Mouse (Mus musculus) embryonic facial prominence, embryonic 14.5 days (tissue): ENCODE results near the gene Olfr16. TPM values are rescaled to one million over a fixed set of nuclear protein-coding genes. Genes with fewer than 3 reads are reported as not detected.

ENCODE experiments used
- ATAC-seq: fragments of 200-750 bp; cut with Nextera tagmentation; 2 replicates; pipeline ENCODE4 v1.8.0; 2017; ENCODE audit warnings: low read depth, moderate number of reproducible peaks, moderate TSS enrichment
- DNase-seq: peaks from one replicate; pipeline ENCODE4 v3.0.0-alpha.2; 2015; ENCODE audit warnings: low spot score
- H3K27ac ChIP-seq: fragments of 300-500 bp; sonication (generic); replicated peaks from 2 replicates; pipeline ENCODE4 v1.5.1; 2014; ENCODE audit warnings: low read depth, mild to moderate bottlenecking, low read length, moderate library complexity
- H3K27me3 ChIP-seq: fragments of 300-500 bp; sonication (generic); replicated peaks from 2 replicates; pipeline ENCODE4 v1.6.1; 2014; ENCODE audit warnings: low read length; ENCODE audit not compliant: control insufficient read depth, insufficient read depth
- H3K36me3 ChIP-seq: fragments of 300-500 bp; sonication (generic); 2 replicates; pipeline ENCODE4 v1.6.1; 2014; ENCODE audit warnings: low read length, mixed read lengths; ENCODE audit not compliant: control insufficient read depth, insufficient read depth
- H3K4me1 ChIP-seq: fragments of 300-500 bp; sonication (generic); 2 replicates; pipeline ENCODE4 v1.6.1; 2014; ENCODE audit warnings: antibody characterized with exemption, low read length; ENCODE audit not compliant: control insufficient read depth, insufficient read depth
- H3K4me2 ChIP-seq: fragments of 300-500 bp; sonication (generic); 2 replicates; pipeline ENCODE4 v1.6.1; 2014; ENCODE audit warnings: low read depth, mild to moderate bottlenecking, low read length, moderate library complexity, mixed read lengths
- H3K4me3 ChIP-seq: fragments of 300-500 bp; sonication (generic); 2 replicates; pipeline ENCODE4 v1.5.1; 2014; ENCODE audit warnings: low read depth, mild to moderate bottlenecking, low read length
- H3K9ac ChIP-seq: fragments of 300-500 bp; sonication (generic); 2 replicates; pipeline ENCODE4 v1.6.1; 2014; ENCODE audit warnings: low read depth, mild to moderate bottlenecking, low read length, moderate library complexity, mixed read lengths
- H3K9me3 ChIP-seq: fragments of 300-500 bp; sonication (generic); 2 replicates; pipeline ENCODE4 v1.6.1; 2016; ENCODE audit warnings: low read length; ENCODE audit not compliant: control insufficient read depth
- WGBS: fragments of 180-500 bp; shearing (Covaris S2); extraction: QIAGEN DNeasy Blood & Tissue Kit; methylation state at CpG from one replicate; pipeline ENCODE4 v1.1.7; 2014; 5-methylcytosine and 5-hydroxymethylcytosine counted together
- polyA plus RNA-seq: library from polyadenylated mRNA; unstranded; fragments of >200 nt; fragmentation: Nextera tagmentation; extraction: Ambion mirVana; gene quantifications from 2 replicates; pipeline ENCODE4 v1.2.1, GENCODE M21; 2014

Gene Olfr16
- polyA plus RNA-seq: not detected in 2 replicates

- ATAC-seq (no peak), DNase-seq (no peak)
- Histone ChIP-seq H3K4me2 (no peak within 1 kb of the TSS), H3K27ac (no peak within 1 kb of the TSS), H3K27me3 (no peaks in the 10 kb centered on the region), H3K9me3 (no peaks in the 10 kb centered on the region), H3K4me1 (no peaks in the 10 kb centered on the region), H3K36me3 (no peaks in the 10 kb centered on the region), H3K9ac (no peak within 1 kb of the TSS), H3K4me3 (no peak within 1 kb of the TSS)
- 30% methylated on average over 1 of the region's 1 CpGs for WGBS
Observed at GRCm38 (mm10) chr1:172950160-172950559, at the start of gene Olfr16. Olfr16 (plus strand) TSS chr1:172950409.

GRCm38 (mm10) chr1:172903313-172903712, 46.9 kb upstream of the Olfr16 start:
- DNase-seq (no peak), ATAC-seq (no peak)
- no peaks in the 10 kb centered on the region for H3K4me1 ChIP-seq
- no peak overlapping the region for H3K4me2 ChIP-seq
- no peak overlapping the region for H3K27ac ChIP-seq
- H3K9ac ChIP-seq: no peak overlapping the region
- no peaks in the 10 kb centered on the region for H3K27me3 ChIP-seq
- H3K9me3 ChIP-seq: no peaks in the 10 kb centered on the region
- H3K36me3 ChIP-seq: no peaks in the 10 kb centered on the region
- H3K4me3 ChIP-seq: no peak overlapping the region

- H3K9ac ChIP-seq: no peak overlapping the region
- H3K4me1 ChIP-seq: no peaks in the 10 kb centered on the region
- H3K4me2 ChIP-seq: no peak overlapping the region
- ATAC-seq (no peak), DNase-seq (no peak)
- no peak overlapping the region for H3K27ac ChIP-seq
- 66% methylated on average over 1 of the region's 1 CpGs for WGBS
- H3K9me3 ChIP-seq: no peaks in the 10 kb centered on the region
- no peak overlapping the region for H3K4me3 ChIP-seq
- no peaks in the 10 kb centered on the region for H3K36me3 ChIP-seq
- H3K27me3 ChIP-seq: no peaks in the 10 kb centered on the region
Observed at GRCm38 (mm10) chr1:172917115-172917514, 33.1 kb upstream of the Olfr16 start.

GRCm38 (mm10) chr1:172918450-172918849, 31.8 kb upstream of the Olfr16 start:
- 78% methylated on average over 2 of the region's 2 CpGs for WGBS
- H3K27ac ChIP-seq: no peak overlapping the region
- H3K4me3 ChIP-seq: no peak overlapping the region
- H3K27me3 ChIP-seq: no peaks in the 10 kb centered on the region
- H3K9me3 ChIP-seq: no peaks in the 10 kb centered on the region
- no peak for ATAC-seq
- H3K9ac ChIP-seq: no peak overlapping the region
- H3K4me1 ChIP-seq: no peaks in the 10 kb centered on the region
- no peaks in the 10 kb centered on the region for H3K36me3 ChIP-seq
- no peak overlapping the region for H3K4me2 ChIP-seq
- DNase-seq: no peak

GRCm38 (mm10) chr1:172932197-172932596, 18.0 kb upstream of the Olfr16 start:
- H3K9ac ChIP-seq: no peak overlapping the region
- H3K36me3 ChIP-seq: no peaks in the 10 kb centered on the region
- 93% methylated on average over 2 of the region's 2 CpGs for WGBS
- H3K27ac ChIP-seq: no peak overlapping the region
- no peaks in the 10 kb centered on the region for H3K4me1 ChIP-seq
- no peak overlapping the region for H3K4me3 ChIP-seq
- H3K9me3 ChIP-seq: no peaks in the 10 kb centered on the region
- DNase-seq (no peak), ATAC-seq (no peak)
- H3K27me3 ChIP-seq: no peaks in the 10 kb centered on the region
- no peak overlapping the region for H3K4me2 ChIP-seq

- no peak for DNase-seq
- no peak overlapping the region for H3K27ac ChIP-seq
- H3K4me1 ChIP-seq: no peaks in the 10 kb centered on the region
- ATAC-seq: no peak
- no peaks in the 10 kb centered on the region for H3K9me3 ChIP-seq
- no peaks in the 10 kb centered on the region for H3K27me3 ChIP-seq
- H3K9ac ChIP-seq: no peak overlapping the region
- H3K4me3 ChIP-seq: no peak overlapping the region
- no peaks in the 10 kb centered on the region for H3K36me3 ChIP-seq
- 85% methylated on average over 2 of the region's 2 CpGs for WGBS
- no peak overlapping the region for H3K4me2 ChIP-seq
Observed at GRCm38 (mm10) chr1:172951171-172951720, 1.0 kb downstream of the Olfr16 start.

GRCm38 (mm10) chr1:172955376-172955775, 5.2 kb downstream of the Olfr16 start:
- H3K36me3 ChIP-seq: no peaks in the 10 kb centered on the region
- H3K4me1 ChIP-seq: no peaks in the 10 kb centered on the region
- no peak overlapping the region for H3K27ac ChIP-seq
- no peak for ATAC-seq
- H3K9me3 ChIP-seq: no peaks in the 10 kb centered on the region
- no peak overlapping the region for H3K9ac ChIP-seq
- 64% methylated on average over 4 of the region's 4 CpGs for WGBS
- H3K4me3 ChIP-seq: no peak overlapping the region
- no peaks in the 10 kb centered on the region for H3K27me3 ChIP-seq
- no peak overlapping the region for H3K4me2 ChIP-seq
- no peak for DNase-seq

- Histone ChIP-seq H3K9me3 (no peaks in the 10 kb centered on the region), H3K27me3 (no peaks in the 10 kb centered on the region), H3K4me2 (no peak overlapping the region), H3K9ac (no peak overlapping the region), H3K4me1 (no peaks in the 10 kb centered on the region), H3K36me3 (no peaks in the 10 kb centered on the region), H3K4me3 (no peak overlapping the region), H3K27ac (no peak overlapping the region)
- WGBS: 42% methylated on average over 1 of the region's 1 CpGs
- ATAC-seq (no peak), DNase-seq (peak; percentile 3)
Observed at GRCm38 (mm10) chr1:172960452-172960851, 10.2 kb downstream of the Olfr16 start.

- Histone ChIP-seq H3K36me3 (no peaks in the 10 kb centered on the region), H3K9ac (no peak overlapping the region), H3K27ac (no peak overlapping the region), H3K4me2 (no peak overlapping the region), H3K9me3 (no peaks in the 10 kb centered on the region), H3K4me3 (no peak overlapping the region), H3K4me1 (no peaks in the 10 kb centered on the region), H3K27me3 (no peaks in the 10 kb centered on the region)
- ATAC-seq: no peak
- no peak for DNase-seq
- 76% methylated on average over 12 of the region's 12 CpGs for WGBS
Observed at GRCm38 (mm10) chr1:172989794-172990634, 39.8 kb downstream of the Olfr16 start.
